Mouse (Mus musculus) ovary, postnatal 10 days (tissue): ENCODE results near the gene Gjc1.

Source experiments
- DNase-seq: peaks from one replicate; pipeline ENCODE4 v3.0.0; 2022; ENCODE audit warnings: low spot score

Gjc1 gene

DNA sequence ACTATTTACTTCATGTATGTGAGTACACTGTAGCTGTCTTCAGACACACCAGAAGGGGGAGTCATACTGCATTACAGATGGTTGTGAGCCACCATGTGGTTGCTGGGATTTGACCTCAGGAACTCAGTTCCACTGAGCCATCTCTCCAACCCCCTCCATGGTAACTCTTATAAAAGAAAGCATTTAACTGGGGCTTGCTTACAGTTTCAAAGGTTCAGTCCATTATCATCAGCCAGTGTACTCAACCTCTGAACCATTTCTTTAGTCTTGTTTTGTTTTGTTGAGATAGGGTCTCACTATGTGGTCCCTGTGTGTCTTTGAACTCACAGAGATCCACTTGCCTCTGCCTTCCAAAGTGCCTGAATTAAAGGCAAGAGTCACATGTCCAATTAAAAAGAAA is 4.6 kb downstream of the Gjc1 start:
- DNase-seq = no peak

DNA sequence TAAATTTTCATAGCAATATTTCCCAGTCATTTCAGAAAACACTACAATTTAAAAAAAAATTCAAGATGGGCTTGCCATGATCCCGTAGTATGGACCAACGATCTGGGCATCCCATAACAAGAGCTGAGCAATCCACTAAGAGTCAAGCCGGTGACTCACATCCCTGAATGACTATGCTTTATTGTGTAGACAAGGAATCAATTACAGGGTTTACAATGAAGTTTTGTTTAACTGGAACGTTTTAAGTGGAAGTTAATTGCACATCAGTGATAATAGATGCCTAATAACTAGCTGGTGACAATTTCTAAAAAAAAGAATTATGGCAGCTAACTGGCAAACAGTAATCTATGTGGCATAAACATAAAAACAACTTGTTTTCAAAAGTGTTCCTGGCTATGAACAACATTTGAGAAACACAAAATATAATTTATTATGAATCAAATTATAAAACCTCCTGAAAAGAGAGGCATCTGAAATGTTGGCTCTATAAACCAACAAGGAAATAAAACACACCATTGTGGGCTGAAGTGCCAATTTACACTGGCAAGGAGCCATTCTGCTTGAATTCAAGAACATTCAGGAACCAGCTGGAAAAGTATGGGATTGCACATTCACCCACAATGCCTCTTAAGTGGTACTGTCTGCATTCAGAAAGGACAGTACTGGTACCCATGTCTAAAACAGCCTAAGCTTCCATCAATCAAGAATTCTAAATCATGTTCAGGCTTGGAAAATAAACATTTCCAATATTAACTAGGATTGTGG is 8.6 kb downstream of the Gjc1 start:
- no peak for DNase-seq

DNA sequence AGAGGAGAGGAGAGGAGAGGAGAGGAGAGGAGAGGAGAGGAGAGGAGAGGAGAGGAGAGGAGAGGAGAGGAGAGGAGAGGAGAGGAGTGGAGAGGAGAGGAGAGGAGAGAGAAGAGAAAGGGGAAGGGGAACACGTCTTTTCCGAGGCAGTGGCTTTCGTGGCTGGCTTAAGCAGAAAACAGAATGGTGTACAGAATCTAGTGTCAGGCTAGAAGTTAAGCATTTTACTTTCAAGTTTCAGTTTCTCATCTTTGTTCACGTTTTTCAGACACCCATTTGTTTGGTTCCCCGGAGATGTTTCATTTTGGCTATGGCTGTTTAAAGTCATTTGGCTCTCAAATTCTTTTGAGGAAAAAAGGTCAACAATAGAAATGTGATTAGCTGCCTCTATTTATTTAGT is 11.3 kb downstream of the Gjc1 start:
- no peak for DNase-seq

- no peak for DNase-seq
Measured at GRCm38 (mm10) chr11:102803453-102803852, 16.0 kb downstream of the Gjc1 start.

GRCm38 (mm10) chr11:102794157-102794556 is 25.3 kb downstream of the Gjc1 start:
- no peak for DNase-seq

DNA sequence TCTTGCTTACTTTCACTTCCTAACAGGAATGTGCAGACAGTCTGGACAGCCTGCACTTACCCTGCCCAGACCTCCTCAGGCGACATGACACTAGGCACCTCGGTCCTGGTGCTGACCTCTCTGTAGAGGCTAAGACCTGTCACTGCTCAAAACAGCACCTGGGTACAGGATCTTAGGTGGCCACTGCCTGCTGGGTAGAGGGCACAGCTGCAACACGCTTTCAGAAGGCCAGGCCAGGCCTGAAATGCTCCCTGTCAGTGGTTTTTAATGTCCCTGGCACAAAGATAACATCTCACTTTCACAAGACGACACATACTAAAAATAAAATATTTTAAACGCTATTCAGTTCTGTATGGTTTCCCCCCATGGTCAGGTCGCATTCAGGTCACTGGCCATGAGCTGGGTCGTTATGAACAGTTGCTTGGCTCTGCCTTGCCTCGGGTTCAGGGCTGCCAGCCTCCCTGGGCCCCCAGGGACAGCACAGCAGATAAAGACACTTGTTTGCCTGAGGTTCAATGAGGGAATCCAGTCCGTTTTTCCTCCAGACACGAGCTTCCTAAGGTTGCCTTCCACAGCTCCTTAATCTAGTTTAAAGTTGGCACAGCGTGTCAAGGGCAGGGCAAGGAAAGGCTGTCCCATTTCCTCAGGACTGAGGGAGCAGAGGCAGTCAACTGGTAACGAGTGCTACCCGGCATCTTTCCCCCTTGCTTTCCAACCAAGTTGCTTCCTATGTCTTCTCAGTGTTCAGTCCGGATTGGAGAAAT is 27.6 kb downstream of the Gjc1 start:
- no peak for DNase-seq

GRCm38 (mm10) chr11:102787688-102788177 is 31.8 kb downstream of the Gjc1 start:
- no peak for DNase-seq

DNA sequence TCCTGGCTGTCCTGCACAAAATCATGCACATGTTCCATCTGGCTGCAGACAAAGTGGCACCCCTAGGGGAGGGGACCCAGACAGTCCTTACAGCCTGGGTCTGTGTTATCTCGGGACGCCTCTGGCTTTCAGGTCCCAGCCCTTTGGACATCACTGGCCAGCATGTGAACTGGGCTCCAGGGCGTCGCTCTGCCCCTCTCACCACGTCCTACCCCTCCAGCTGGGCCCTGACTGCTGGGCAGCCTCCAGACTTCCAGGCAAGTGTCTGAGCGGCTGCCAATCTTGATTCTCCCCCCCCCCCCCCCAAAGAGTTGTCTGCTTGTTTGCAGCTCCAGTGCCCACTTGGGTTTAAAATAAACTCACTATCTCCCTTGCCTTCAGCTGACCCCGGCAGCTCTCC is 36.1 kb downstream of the Gjc1 start:
- DNase-seq = no peak

DNA sequence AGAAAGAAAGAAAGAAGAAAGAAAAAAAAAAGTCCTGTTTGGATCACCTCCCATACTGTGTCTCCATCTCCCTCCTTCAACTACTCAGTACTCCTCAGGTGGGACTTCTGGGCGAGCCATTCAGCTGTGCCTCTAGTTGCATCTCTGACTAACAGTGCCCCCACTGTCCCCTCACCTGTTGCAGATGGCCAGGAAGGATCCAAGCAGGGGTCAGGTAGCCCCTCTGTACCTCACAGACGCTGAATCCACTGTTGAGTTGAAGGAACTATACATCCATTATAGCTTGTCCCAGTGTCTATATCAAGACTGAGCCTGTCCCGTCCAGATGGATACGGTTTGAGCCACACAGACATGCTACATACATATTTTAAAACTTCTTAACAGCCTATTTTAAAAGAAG is 38.0 kb downstream of the Gjc1 start:
- DNase-seq = no peak

- no peak for DNase-seq
Measured at GRCm38 (mm10) chr11:102780986-102781351, 38.5 kb downstream of the Gjc1 start.

DNA sequence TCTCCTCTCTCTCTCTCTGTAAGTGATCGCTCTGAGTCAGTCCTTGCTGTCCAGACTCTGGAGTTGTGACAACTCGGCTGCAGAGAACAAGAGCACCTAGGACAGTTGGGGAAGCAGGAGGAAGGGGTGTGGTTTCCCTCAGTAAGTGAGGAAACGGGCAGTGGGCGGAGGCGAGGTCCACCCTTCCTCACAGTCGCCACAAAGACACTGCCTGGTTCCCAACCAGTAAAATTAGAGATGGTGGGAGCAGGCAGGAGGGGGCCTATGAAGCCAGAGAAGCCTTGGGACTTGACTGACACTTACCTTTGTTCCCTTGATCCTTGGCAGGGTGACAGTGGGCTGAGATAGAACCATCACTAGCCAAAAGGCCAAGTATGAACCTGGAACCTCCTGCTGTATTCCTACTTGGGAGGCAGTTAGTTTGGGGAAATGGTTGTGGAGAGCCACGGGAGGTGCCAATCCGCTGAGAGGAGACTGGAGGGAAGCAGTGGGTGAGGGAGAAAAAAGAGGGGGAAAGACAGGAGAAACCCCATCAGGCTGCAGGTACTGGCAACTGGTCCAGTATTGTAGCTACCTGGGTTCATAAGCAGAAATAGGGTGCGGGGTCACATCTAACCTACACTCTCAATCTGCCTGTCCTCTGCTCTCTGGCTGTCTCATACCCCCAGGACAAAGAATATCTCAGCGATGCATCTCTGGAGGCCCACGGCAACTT is 39.1 kb downstream of the Gjc1 start:
- DNase-seq = no peak

DNA sequence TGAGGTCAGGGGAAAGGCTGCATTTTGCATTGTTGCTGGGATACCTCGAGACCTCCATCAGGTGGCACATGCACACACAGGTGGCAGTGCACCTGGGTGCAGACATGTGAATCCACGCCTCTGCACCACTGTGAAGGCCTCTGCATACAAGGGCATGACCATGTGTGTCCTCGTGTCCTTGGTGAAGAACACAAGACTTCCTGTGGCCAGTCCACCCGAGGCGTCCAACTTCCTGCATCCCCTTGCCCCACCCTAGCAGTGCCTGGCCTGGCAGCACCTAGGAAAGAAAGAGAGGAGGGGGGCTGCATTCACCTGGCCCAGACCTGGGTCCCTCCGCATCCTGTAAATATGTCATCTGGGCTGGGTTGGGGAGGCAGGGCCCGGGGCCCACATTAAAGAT is 39.7 kb downstream of the Gjc1 start:
- DNase-seq = no peak

GRCm38 (mm10) chr11:102779081-102779638 is 40.3 kb downstream of the Gjc1 start:
- no peak for DNase-seq

DNA sequence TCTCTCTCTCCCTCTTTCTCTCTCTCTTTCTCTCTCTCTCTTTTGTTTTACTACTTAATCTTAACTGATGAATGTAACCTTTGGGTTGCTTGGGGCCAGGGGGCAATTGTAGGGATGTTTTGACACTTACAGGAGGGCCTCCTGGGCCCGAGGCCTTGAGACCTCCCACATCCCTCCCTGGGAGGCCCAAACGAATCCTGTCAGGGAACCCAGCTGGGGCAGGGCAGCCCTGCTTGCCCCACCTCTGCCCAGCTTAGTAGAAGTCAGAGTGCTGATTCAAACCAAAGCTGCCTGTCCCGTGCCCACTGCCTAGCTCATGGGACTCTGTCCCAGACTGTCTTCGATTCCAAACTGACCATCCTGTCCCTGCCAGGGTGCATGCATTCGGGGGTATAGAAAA is 40.9 kb downstream of the Gjc1 start:
- DNase-seq = no peak

GRCm38 (mm10) chr11:102778165-102778564 is 41.3 kb downstream of the Gjc1 start:
- no peak for DNase-seq

- DNase-seq = peak; percentile 53
Measured at GRCm38 (mm10) chr11:102777598-102777997, 41.9 kb downstream of the Gjc1 start.

DNA sequence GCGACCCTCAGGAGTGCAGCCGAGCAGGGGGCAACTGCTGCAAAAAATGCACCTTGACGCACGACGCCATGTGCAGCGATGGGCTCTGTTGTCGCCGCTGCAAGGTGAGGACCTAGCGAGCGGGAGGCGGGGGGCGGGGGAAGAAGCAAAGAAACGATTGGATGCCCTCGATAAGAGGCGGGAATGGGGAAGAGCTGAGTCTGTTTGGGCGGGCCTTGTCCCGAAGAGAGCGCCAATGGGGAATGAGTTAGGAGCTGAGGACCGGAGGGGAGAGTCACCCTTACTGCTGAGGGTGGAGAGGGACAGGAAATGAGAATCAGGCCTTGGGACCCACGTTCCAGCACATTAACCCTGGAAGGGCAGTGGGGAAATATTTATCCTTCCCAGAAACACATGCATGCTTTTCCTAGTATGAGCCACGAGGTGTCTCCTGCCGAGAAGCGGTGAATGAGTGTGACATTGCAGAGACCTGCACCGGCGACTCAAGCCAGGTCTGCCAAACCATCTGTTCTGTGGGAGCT is 44.8 kb downstream of the Gjc1 start:
- peak; percentile 39 for DNase-seq

GRCm38 (mm10) chr11:102773713-102774611 is 45.5 kb downstream of the Gjc1 start:
- peak; percentile 87 for DNase-seq

- DNase-seq = no peak
Measured at GRCm38 (mm10) chr11:102772771-102773700, 46.5 kb downstream of the Gjc1 start.
